Mouse (Mus musculus): Measurements from ENCODE around the gene Hnrnpul2. TPM values are rescaled to one million over a fixed set of nuclear protein-coding genes. Genes with fewer than 3 reads are reported as not detected.
A peak's percentile ranks its signal among the peaks of the same experiment; 100 is the strongest.

The Hnrnpul2 gene
- total and polyA plus RNA-seq, 3 experiments = 17.8 to 81.6 (median 44.3) TPM

GRCm38 (mm10) chr19:8853117-8853516 is 33.3 kb downstream of the Hnrnpul2 start:
- Histone ChIP-seq H3K79me2 (replicated peaks; ENCODE audit: control insufficient read depth, extremely low read depth, insufficient read depth, poor library complexity, severe bottlenecking) (no peaks in the 10 kb centered on the region), H3K4me3 (replicated peaks in 1 of 3; ENCODE audit: low read depth in 2 of 3, low read length in 2 of 3, poor library complexity in 1 of 3) (no peak overlapping the region), H3K4me2 (ENCODE audit: insufficient read depth, low read depth, poor library complexity, severe bottlenecking) (no peak overlapping the region), H3K27ac (ENCODE audit: insufficient read depth, low read depth) (no peak overlapping the region), H3K9me3 (replicated peaks; ENCODE audit: low read length) (no peaks in the 10 kb centered on the region), H3K4me1 (ENCODE audit: control insufficient read depth in 1 of 2, insufficient read depth in 2 of 2) (no peaks in the 10 kb centered on the region), H3K27me3 (replicated peaks) (no peaks in the 10 kb centered on the region), H3K9ac (ENCODE audit: insufficient read depth, low read depth) (no peak overlapping the region), H3K36me3 (replicated peaks in 1 of 2; ENCODE audit: control insufficient read depth in 1 of 2, insufficient read depth in 1 of 2, low read length in 1 of 2) (peaks cover 5 to 13% of the 10 kb centered on the region in 2 experiments)
- no peak for DNase-seq (ENCODE audit: extremely low read depth)
- no peak for TF ChIP-seq RAD21 (IDR thresholded peaks at IDR 0.05; ENCODE audit: low read depth, low read length)
- in situ Hi-C loops (cut with MboI; ENCODE audit: low pct_ligation_motif_present, low pct_unique_long_range_greater_than_20kb, low sequenced_read_pairs) (no loop called here), dilution Hi-C loops (cut with MboI; ENCODE audit: extremely low pct_ligation_motif_present, extremely low pct_unique_long_range_greater_than_20kb, low sequenced_read_pairs) (no loop called here)

GRCm38 (mm10) chr19:8857689-8858088 is 37.9 kb downstream of the Hnrnpul2 start:
- Histone ChIP-seq H3K79me2 (replicated peaks; ENCODE audit: control insufficient read depth, extremely low read depth, insufficient read depth, poor library complexity, severe bottlenecking) (no peaks in the 10 kb centered on the region), H3K9me3 (replicated peaks; ENCODE audit: low read length) (no peaks in the 10 kb centered on the region), H3K27me3 (replicated peaks) (no peaks in the 10 kb centered on the region), H3K4me3 (replicated peaks in 1 of 3; ENCODE audit: low read depth in 2 of 3, low read length in 2 of 3, poor library complexity in 1 of 3) (no peak overlapping the region), H3K4me1 (ENCODE audit: control insufficient read depth in 1 of 2, insufficient read depth in 2 of 2) (no peaks in the 10 kb centered on the region; a peak in 1 of 4 replicates), H3K36me3 (replicated peaks in 1 of 2; ENCODE audit: control insufficient read depth in 1 of 2, insufficient read depth in 1 of 2, low read length in 1 of 2) (no peaks in the 10 kb centered on the region), H3K9ac (ENCODE audit: insufficient read depth, low read depth) (no peak overlapping the region), H3K4me2 (ENCODE audit: insufficient read depth, low read depth, poor library complexity, severe bottlenecking) (no peak overlapping the region), H3K27ac (ENCODE audit: insufficient read depth, low read depth) (no peak overlapping the region)
- in situ Hi-C loops (cut with MboI; ENCODE audit: low pct_ligation_motif_present, low pct_unique_long_range_greater_than_20kb, low sequenced_read_pairs) (loop anchor here (5.0 kb wide), 1 partner anchor 245 kb away; no protein-coding TSS in a partner anchor), dilution Hi-C loops (cut with MboI; ENCODE audit: extremely low pct_ligation_motif_present, extremely low pct_unique_long_range_greater_than_20kb, low sequenced_read_pairs) (no loop called here)
- no peak for DNase-seq (ENCODE audit: extremely low read depth)
- 0 out of 2 replicates have a peak, but pooled peaks have one; percentile 28 for TF ChIP-seq SIN3A (IDR thresholded peaks at IDR 0.05; ENCODE audit: low read length)
- no peak for TF ChIP-seq POLR2AphosphoS2 (IDR thresholded peaks at IDR 0.05; ENCODE audit: low read depth, low read length)
- no peak for TF ChIP-seq ETS1 (conservative IDR thresholded peaks at IDR 0.05; ENCODE audit: low read depth, low read length)
- TF ChIP-seq MYC (IDR thresholded peaks at IDR 0.05; ENCODE audit: low read depth, low read length) = peak; percentile 79
- TF ChIP-seq ZKSCAN1 (IDR thresholded peaks at IDR 0.05; ENCODE audit: borderline replicate concordance, low read depth, low read length) = no peak
- 0 out of 2 replicates have a peak, but pooled peaks have one; percentile 23 for TF ChIP-seq MAX (IDR thresholded peaks at IDR 0.05; ENCODE audit: low read length)
- TF ChIP-seq MAFK (IDR thresholded peaks at IDR 0.05; ENCODE audit: insufficient replicate concordance, low read length) = peak; percentile 98
- TF ChIP-seq ZMIZ1 (IDR thresholded peaks at IDR 0.05; ENCODE audit: low read depth, low read length) = no peak
- TF ChIP-seq MEF2A (IDR thresholded peaks at IDR 0.05; ENCODE audit: borderline replicate concordance, low read depth, low read length) = no peak
- TF ChIP-seq HCFC1 (IDR thresholded peaks at IDR 0.05; ENCODE audit: low read depth, low read length) = no peak
- TF ChIP-seq CTCF (conservative IDR thresholded peaks at IDR 0.05 in 1 of 2, IDR thresholded peaks at IDR 0.05 in 1 of 2; ENCODE audit: low read depth in 2 of 2, low read length in 2 of 2) = peak; percentile 34 to 73; a peak in 3 of 4 replicates
- no peak for TF ChIP-seq UBTF (IDR thresholded peaks at IDR 0.05; ENCODE audit: low read depth, low read length)
- TF ChIP-seq MXI1 (IDR thresholded peaks at IDR 0.05; ENCODE audit: low read depth, low read length) = no peak
- TF ChIP-seq JUND (conservative IDR thresholded peaks at IDR 0.05; ENCODE audit: low read depth, low read length) = no peak
- no peak for TF ChIP-seq MAZ (IDR thresholded peaks at IDR 0.05; ENCODE audit: low read depth, low read length)
- peak; percentile 67 for TF ChIP-seq RAD21 (IDR thresholded peaks at IDR 0.05; ENCODE audit: low read depth, low read length)
- TF ChIP-seq CHD2 (IDR thresholded peaks at IDR 0.05; ENCODE audit: low read length) = no peak
- peak; percentile 49 for TF ChIP-seq SMC3 (IDR thresholded peaks at IDR 0.05; ENCODE audit: low read depth, low read length)
- peak; percentile 62 for TF ChIP-seq BHLHE40 (IDR thresholded peaks at IDR 0.05; ENCODE audit: low read depth, low read length)
- no peak for TF ChIP-seq CHD1 (IDR thresholded peaks at IDR 0.05; ENCODE audit: low read depth, low read length)
- TF ChIP-seq USF2 (conservative IDR thresholded peaks at IDR 0.05; ENCODE audit: low read depth, low read length) = no peak
- no peak for TF ChIP-seq POLR2A (IDR thresholded peaks at IDR 0.05; ENCODE audit: low read depth, low read length)
- TF ChIP-seq PAX5 (IDR thresholded peaks at IDR 0.05; ENCODE audit: low read length) = no peak
- TF ChIP-seq KAT2A (IDR thresholded peaks at IDR 0.05; ENCODE audit: insufficient replicate concordance, low read length) = no peak
- TF ChIP-seq E2F4 (IDR thresholded peaks at IDR 0.05; ENCODE audit: insufficient replicate concordance, low read depth, low read length) = no peak
- no peak for TF ChIP-seq JUN (IDR thresholded peaks at IDR 0.05; ENCODE audit: insufficient read depth, low read depth, low read length)
- no peak for TF ChIP-seq GABPA (IDR thresholded peaks at IDR 0.05; ENCODE audit: insufficient replicate concordance, low read depth, low read length)
- TF ChIP-seq ZNF384 (IDR thresholded peaks at IDR 0.05; ENCODE audit: low read depth, low read length) = no peak
- TF ChIP-seq NRF1 (IDR thresholded peaks at IDR 0.05; ENCODE audit: low read depth, low read length) = no peak
- no peak for TF ChIP-seq TBP (conservative IDR thresholded peaks at IDR 0.05; ENCODE audit: low read depth, low read length)
- no peak for TF ChIP-seq ELF1 (IDR thresholded peaks at IDR 0.05; ENCODE audit: low read depth, low read length)
- no peak for TF ChIP-seq IRF4 (IDR thresholded peaks at IDR 0.05; ENCODE audit: low read depth, low read length)
- TF ChIP-seq NELFE (IDR thresholded peaks at IDR 0.05; ENCODE audit: low read depth, low read length) = no peak
- no peak for TF ChIP-seq TCF12 (IDR thresholded peaks at IDR 0.05; ENCODE audit: low read depth, low read length)

Measured in CH12.LX (cell line).